Mouse (Mus musculus): ENCODE measurements around the gene Nsl1.

Nsl1 gene

GRCm38 (mm10) chr1:191131692-191132091 is 68.9 kb downstream of the Nsl1 start:
- in situ Hi-C loops (cut with MboI, MseI): no loop called here

- in situ Hi-C loops (cut with MboI, MseI): no loop called here
Measured at GRCm38 (mm10) chr1:191132240-191132639, 69.4 kb downstream of the Nsl1 start.

- in situ Hi-C loops (cut with MboI, MseI): no loop called here
Measured at GRCm38 (mm10) chr1:191132934-191133333, 70.1 kb downstream of the Nsl1 start.

GRCm38 (mm10) chr1:191135406-191135805 is 72.6 kb downstream of the Nsl1 start:
- in situ Hi-C loops (cut with MboI, MseI): no loop called here
